Mouse (Mus musculus) thymus, postnatal 36 days (tissue): ENCODE measurements at regions not wholly inside any gene's neighbourhood (a gene's known extent, or its start where the extent isn't known, plus 50 kb on each side); places are given as distances from the start of the nearest gene placed in this dataset.

Experiments used
- DNase-seq, 2 experiments: peaks; one replicate each; pipeline ENCODE4 v3.0.0; 2022; ENCODE audit warnings: mixed read lengths in 2 of 2

GRCm38 (mm10) chr16:50762096-50762495, 171.1 kb upstream of the Ccdc54 start:
- DNase-seq, result no peak

- DNase-seq, result no peak
Observed at GRCm38 (mm10) chr16:50759979-50760378, 169.0 kb upstream of the Ccdc54 start.

- peak; percentile 23 to 25 for DNase-seq
Observed at GRCm38 (mm10) chr16:50756696-50757095, 165.7 kb upstream of the Ccdc54 start.

- DNase-seq, result no peak
Observed at GRCm38 (mm10) chr16:50753612-50754389, 162.8 kb upstream of the Ccdc54 start.

- DNase-seq, result no peak
Observed at GRCm38 (mm10) chr16:50753046-50753445, 162.1 kb upstream of the Ccdc54 start.

GRCm38 (mm10) chr16:50752277-50752600, 161.3 kb upstream of the Ccdc54 start:
- DNase-seq, result no peak

- no peak for DNase-seq
Observed at GRCm38 (mm10) chr16:50751495-50752276, 160.7 kb upstream of the Ccdc54 start.

- no peak for DNase-seq
Observed at GRCm38 (mm10) chr16:50747698-50748097, 156.7 kb upstream of the Ccdc54 start.

GRCm38 (mm10) chr16:50745723-50746122, 154.8 kb upstream of the Ccdc54 start:
- no peak for DNase-seq

GRCm38 (mm10) chr16:50737396-50737843, 146.5 kb upstream of the Ccdc54 start:
- peak; percentile 24 to 33 for DNase-seq

- DNase-seq, result peak; percentile 86 to 88
Observed at GRCm38 (mm10) chr16:50736151-50737047, 145.4 kb upstream of the Ccdc54 start.

GRCm38 (mm10) chr16:50733359-50733758, 142.4 kb upstream of the Ccdc54 start:
- no peak for DNase-seq

GRCm38 (mm10) chr16:50732082-50733006, 141.4 kb upstream of the Ccdc54 start:
- peak; percentile 93 to 94 for DNase-seq

- DNase-seq, result no peak
Observed at GRCm38 (mm10) chr16:50729341-50729740, 138.4 kb upstream of the Ccdc54 start.

- DNase-seq, result no peak
Observed at GRCm38 (mm10) chr16:50723144-50723543, 132.2 kb upstream of the Ccdc54 start.

GRCm38 (mm10) chr16:50717306-50718017, 126.5 kb upstream of the Ccdc54 start:
- peak; percentile 6 to 14 for DNase-seq

- no peak for DNase-seq
Observed at GRCm38 (mm10) chr16:50709727-50710126, 118.8 kb upstream of the Ccdc54 start.

- no peak for DNase-seq
Observed at GRCm38 (mm10) chr16:50707906-50708305, 117.0 kb upstream of the Ccdc54 start.

GRCm38 (mm10) chr16:50705921-50706320, 115.0 kb upstream of the Ccdc54 start:
- DNase-seq, result no peak

- no peak for DNase-seq
Observed at GRCm38 (mm10) chr16:50700811-50701517, 110.0 kb upstream of the Ccdc54 start.

- DNase-seq, result no peak
Observed at GRCm38 (mm10) chr16:50700123-50700522, 109.2 kb upstream of the Ccdc54 start.
